Mouse (Mus musculus) liver, postnatal 0 days (tissue): ENCODE data around the gene Tagap1.
"Not testable (repeated sequence)": the region's sequence is repeated elsewhere in the genome, so short reads cannot be mapped to it uniquely, and the experiment has no call there.

Experiments
- CTCF ChIP-seq: sonication (generic); IDR thresholded peaks from 2 replicates; pipeline ENCODE4 v1.5.1; 2016; ENCODE audit warnings: antibody characterized with exemption, low read depth
- EP300 ChIP-seq: IDR thresholded peaks from 2 replicates; pipeline ENCODE4 v1.6.1; 2016; ENCODE audit warnings: antibody characterized with exemption, low read depth, mild to moderate bottlenecking

- not testable (repeated sequence) for TF ChIP-seq CTCF, EP300
Measured at GRCm38 (mm10) chr17:6967673-6968072, 6.7 kb upstream of the Tagap1 start.
